Mouse (Mus musculus) kidney, embryonic 16.5 days (tissue): ENCODE measurements around the gene Papss2. TPM values are rescaled to one million over a fixed set of nuclear protein-coding genes. Genes with fewer than 3 reads are reported as not detected.
A peak's percentile ranks its signal among the peaks of the same experiment; 100 is the strongest.
"Not testable (repeated sequence)": the region's sequence is repeated elsewhere in the genome, so short reads cannot be mapped to it uniquely, and the experiment has no call there.

ENCODE experiments used
- ATAC-seq: fragments of 200-750 bp; cut with Nextera tagmentation; 2 replicates; pipeline ENCODE4 v1.8.0; 2017; ENCODE audit warnings: moderate TSS enrichment; ENCODE audit not compliant: low FRiP score, low TSS enrichment
- H3K27ac ChIP-seq: fragments of 300-500 bp; sonication (generic); 2 replicates; pipeline ENCODE4 v1.5.1; 2014; ENCODE audit warnings: low read length
- H3K27me3 ChIP-seq: fragments of 300-500 bp; sonication (generic); 2 replicates; pipeline ENCODE4 v1.6.1; 2014; ENCODE audit warnings: low read length, control low read depth, mixed read lengths; ENCODE audit not compliant: insufficient read depth
- H3K36me3 ChIP-seq: fragments of 300-500 bp; sonication (generic); 2 replicates; pipeline ENCODE4 v1.6.1; 2014; ENCODE audit warnings: low read length, control low read depth, mixed read lengths; ENCODE audit not compliant: insufficient read depth
- H3K4me1 ChIP-seq: fragments of 300-500 bp; sonication (generic); 2 replicates; pipeline ENCODE4 v1.6.1; 2014; ENCODE audit warnings: low read length, control low read depth, mixed read lengths; ENCODE audit not compliant: insufficient read depth
- H3K4me2 ChIP-seq: fragments of 300-500 bp; sonication (generic); replicated peaks from 2 replicates; pipeline ENCODE4 v1.6.1; 2014; ENCODE audit warnings: low read depth, low read length
- H3K4me3 ChIP-seq: fragments of 300-500 bp; sonication (generic); 2 replicates; pipeline ENCODE4 v1.5.1; 2014; ENCODE audit warnings: mild to moderate bottlenecking, low read length
- H3K9ac ChIP-seq: fragments of 300-500 bp; sonication (generic); replicated peaks from 2 replicates; pipeline ENCODE4 v1.6.1; 2014; ENCODE audit warnings: low read length
- H3K9me3 ChIP-seq: fragments of 300-500 bp; sonication (generic); 2 replicates; pipeline ENCODE4 v1.6.1; 2016; ENCODE audit warnings: low read length, control low read depth
- WGBS: fragments of 180-500 bp; shearing (Covaris S2); extraction: QIAGEN DNeasy Blood & Tissue Kit; methylation state at CpG from one replicate; pipeline ENCODE4 v1.1.7; 2014; 5-methylcytosine and 5-hydroxymethylcytosine counted together
- polyA plus RNA-seq: library from polyadenylated mRNA; unstranded; fragments of >200 nt; fragmentation: Nextera tagmentation; extraction: Ambion mirVana; gene quantifications from 2 replicates; pipeline ENCODE4 v1.2.1, GENCODE M21; 2015

The Papss2 gene
- polyA plus RNA-seq, 1 experiment from 2014 or later, result 17.0 TPM

- 89% methylated on average over 2 of the region's 2 CpGs for WGBS
- no peaks in the 10 kb centered on the region for H3K9me3 ChIP-seq
- H3K9ac ChIP-seq, result no peak overlapping the region
- H3K4me3 ChIP-seq, result no peak overlapping the region
- H3K4me1 ChIP-seq, result no peaks in the 10 kb centered on the region
- no peak overlapping the region for H3K4me2 ChIP-seq
- no peaks in the 10 kb centered on the region for H3K27me3 ChIP-seq
- H3K36me3 ChIP-seq, result peaks cover 22% of the 10 kb centered on the region
- H3K27ac ChIP-seq, result no peak overlapping the region
- no peak for ATAC-seq
Observed at GRCm38 (mm10) chr19:32680894-32681293, 85.3 kb downstream of the Papss2 start.

GRCm38 (mm10) chr19:32683081-32683480, 87.5 kb downstream of the Papss2 start:
- WGBS, result 90% methylated on average over 5 of the region's 5 CpGs
- H3K4me2 ChIP-seq, result no peak overlapping the region

GRCm38 (mm10) chr19:32687721-32688120, 92.1 kb downstream of the Papss2 start:
- no peak for ATAC-seq
- Histone ChIP-seq H3K9ac (no peak overlapping the region), H3K4me3 (no peak overlapping the region), H3K4me2 (no peak overlapping the region), H3K4me1 (no peaks in the 10 kb centered on the region), H3K9me3 (no peaks in the 10 kb centered on the region), H3K27me3 (no peaks in the 10 kb centered on the region), H3K36me3 (peaks cover 12% of the 10 kb centered on the region), H3K27ac (no peak overlapping the region)
- WGBS, result 87% methylated on average over 5 of the region's 5 CpGs

More at GRCm38 (mm10) chr19:32683081-32683480, 87.5 kb downstream of the Papss2 start:
- Histone ChIP-seq H3K4me1 (no peaks in the 10 kb centered on the region), H3K9me3 (no peaks in the 10 kb centered on the region), H3K27ac (no peak overlapping the region), H3K4me3 (no peak overlapping the region), H3K27me3 (no peaks in the 10 kb centered on the region), H3K36me3 (peaks cover 18% of the 10 kb centered on the region), H3K9ac (no peak overlapping the region)
- ATAC-seq, result no peak

GRCm38 (mm10) chr19:32688227-32688626, 92.6 kb downstream of the Papss2 start:
- not testable (repeated sequence) for ATAC-seq, H3K4me2 ChIP-seq, H3K4me3 ChIP-seq, H3K4me1 ChIP-seq, H3K9me3 ChIP-seq, H3K27ac ChIP-seq, H3K9ac ChIP-seq, H3K27me3 ChIP-seq
- 91% methylated on average over 3 of the region's 3 CpGs for WGBS
- H3K36me3 ChIP-seq, result peaks cover 16% of the 10 kb centered on the region

GRCm38 (mm10) chr19:32689724-32690123, 94.1 kb downstream of the Papss2 start:
- ATAC-seq, result no peak
- Histone ChIP-seq H3K4me1 (no peaks in the 10 kb centered on the region), H3K9me3 (no peaks in the 10 kb centered on the region), H3K36me3 (peaks cover 30% of the 10 kb centered on the region), H3K4me2 (no peak overlapping the region), H3K4me3 (no peak overlapping the region), H3K9ac (no peak overlapping the region), H3K27me3 (no peaks in the 10 kb centered on the region), H3K27ac (no peak overlapping the region)
- WGBS, result 72% methylated on average over 6 of the region's 6 CpGs

GRCm38 (mm10) chr19:32696674-32697073, 101.1 kb downstream of the Papss2 start:
- Histone ChIP-seq H3K36me3 (peaks cover 49% of the 10 kb centered on the region), H3K4me1 (no peaks in the 10 kb centered on the region), H3K4me3 (no peak overlapping the region), H3K9ac (no peak overlapping the region), H3K9me3 (no peaks in the 10 kb centered on the region), H3K4me2 (no peak overlapping the region), H3K27me3 (no peaks in the 10 kb centered on the region), H3K27ac (no peak overlapping the region)
- no peak for ATAC-seq
- 89% methylated on average over 2 of the region's 2 CpGs for WGBS

- WGBS, result 84% methylated on average over 3 of the region's 3 CpGs
- no peak overlapping the region for H3K4me2 ChIP-seq
- no peaks in the 10 kb centered on the region for H3K27me3 ChIP-seq
- H3K36me3 ChIP-seq, result peaks cover 40% of the 10 kb centered on the region
- no peak overlapping the region for H3K4me3 ChIP-seq
- no peaks in the 10 kb centered on the region for H3K4me1 ChIP-seq
- no peaks in the 10 kb centered on the region for H3K9me3 ChIP-seq
- H3K27ac ChIP-seq, result no peak overlapping the region
- ATAC-seq, result no peak
- no peak overlapping the region for H3K9ac ChIP-seq
Observed at GRCm38 (mm10) chr19:32702191-32702590, 106.6 kb downstream of the Papss2 start.

- Histone ChIP-seq H3K9me3 (no peaks in the 10 kb centered on the region), H3K27me3 (no peaks in the 10 kb centered on the region), H3K9ac (no peak overlapping the region), H3K4me3 (no peak overlapping the region), H3K4me1 (peaks cover 20% of the 10 kb centered on the region), H3K27ac (no peak overlapping the region), H3K36me3 (peaks cover 20% of the 10 kb centered on the region), H3K4me2 (no peak overlapping the region)
- 97% methylated on average over 5 of the region's 5 CpGs for WGBS
- ATAC-seq, result no peak
Observed at GRCm38 (mm10) chr19:32708996-32709395, 113.4 kb downstream of the Papss2 start.

GRCm38 (mm10) chr19:32710288-32710687, 114.7 kb downstream of the Papss2 start:
- H3K27me3 ChIP-seq, result no peaks in the 10 kb centered on the region
- ATAC-seq, result no peak
- no peaks in the 10 kb centered on the region for H3K9me3 ChIP-seq
- peaks cover 10% of the 10 kb centered on the region; the same call in 1 of the 2 replicates for H3K36me3 ChIP-seq
- no peak overlapping the region for H3K4me3 ChIP-seq
- WGBS, result 52% methylated on average over 3 of the region's 3 CpGs
- no peak overlapping the region for H3K27ac ChIP-seq
- 0 out of 2 replicates have a peak overlapping the region, but pooled peaks have one; percentile 84 for H3K4me2 ChIP-seq
- H3K9ac ChIP-seq, result no peak overlapping the region
- peaks cover 20% of the 10 kb centered on the region for H3K4me1 ChIP-seq

GRCm38 (mm10) chr19:32711761-32712541, 116.4 kb downstream of the Papss2 start:
- Histone ChIP-seq H3K4me2 (peak overlapping the region; percentile 84), H3K9ac (peak overlapping the region; percentile 95), H3K36me3 (no peaks in the 10 kb centered on the region), H3K9me3 (no peaks in the 10 kb centered on the region), H3K4me1 (peaks cover 20% of the 10 kb centered on the region), H3K27me3 (no peaks in the 10 kb centered on the region), H3K27ac (peak overlapping the region; percentile 93), H3K4me3 (peak overlapping the region; percentile 96)
- peak; percentile 95 for ATAC-seq
- under 1% methylated on average over 61 of the region's 63 CpGs for WGBS
